Mouse (Mus musculus): ENCODE measurements around the gene Fgf11. TPM values are rescaled to one million over a fixed set of nuclear protein-coding genes. Genes with fewer than 3 reads are reported as not detected.
A peak's percentile ranks its signal among the peaks of the same experiment; 100 is the strongest.

The Fgf11 gene
- polyA plus RNA-seq, 1 experiment from 2014 or later, result 3.4 TPM

- peak overlapping the region; percentile 68 for H3K27ac ChIP-seq
- 24% methylated on average over 12 of the region's 12 CpGs for WGBS
- H3K9me3 ChIP-seq, result no peaks in the 10 kb centered on the region
- no peak for ATAC-seq (ENCODE audit: insufficient number of reproducible peaks, low FRiP score, low TSS enrichment, low read depth)
- H3K36me3 ChIP-seq, result 0 out of 2 replicates have a peak, but pooled peaks cover 8% of the 10 kb centered on the region
- H3K4me1 ChIP-seq, result peaks cover 67% of the 10 kb centered on the region
- H3K4me3 ChIP-seq, result peak overlapping the region; percentile 60
- peak overlapping the region; percentile 97 for H3K4me2 ChIP-seq
- H3K9ac ChIP-seq, result no peak overlapping the region
- H3K27me3 ChIP-seq, result peaks cover 48% of the 10 kb centered on the region
Measured at GRCm38 (mm10) chr11:69799394-69800137, 2.1 kb downstream of the Fgf11 start.

- Histone ChIP-seq H3K4me3 (no peak overlapping the region), H3K27ac (no peak overlapping the region), H3K36me3 (0 out of 2 replicates have a peak, but pooled peaks cover 8% of the 10 kb centered on the region), H3K4me1 (peaks cover 51% of the 10 kb centered on the region), H3K9ac (no peak overlapping the region), H3K27me3 (peaks cover 40% of the 10 kb centered on the region), H3K4me2 (no peak overlapping the region), H3K9me3 (no peaks in the 10 kb centered on the region)
- WGBS, result 70% methylated on average over 7 of the region's 7 CpGs
- ATAC-seq (ENCODE audit: insufficient number of reproducible peaks, low FRiP score, low TSS enrichment, low read depth), result no peak
Measured at GRCm38 (mm10) chr11:69797924-69798323, 3.7 kb downstream of the Fgf11 start.

- H3K4me3 ChIP-seq, result peak overlapping the region; percentile 42
- 3% methylated on average over 13 of the region's 13 CpGs for WGBS
- peak overlapping the region; percentile 33; the same call in 1 of the 2 replicates for H3K9ac ChIP-seq
- peaks cover 28% of the 10 kb centered on the region for H3K27me3 ChIP-seq
- ATAC-seq (ENCODE audit: insufficient number of reproducible peaks, low FRiP score, low TSS enrichment, low read depth), result no peak; the same call in 1 of the 2 replicates
- peaks cover 31% of the 10 kb centered on the region for H3K4me1 ChIP-seq
- no peaks in the 10 kb centered on the region for H3K9me3 ChIP-seq
- 0 out of 2 replicates have a peak, but pooled peaks cover 8% of the 10 kb centered on the region for H3K36me3 ChIP-seq
- no peak overlapping the region for H3K27ac ChIP-seq
- peak overlapping the region; percentile 91 for H3K4me2 ChIP-seq
Measured at GRCm38 (mm10) chr11:69795983-69796435, 5.6 kb downstream of the Fgf11 start.

GRCm38 (mm10) chr11:69795168-69795982 lies 6.3 kb downstream of the Fgf11 start, which contains the start of gene Chrnb1:
Gene Chrnb1, minus strand, starts transcription at chr11:69795943.
- WGBS, result 1% methylated on average over 52 of the region's 52 CpGs
- ATAC-seq (ENCODE audit: insufficient number of reproducible peaks, low FRiP score, low TSS enrichment, low read depth), result peak; percentile 94
- Histone ChIP-seq H3K4me3 (peak within 1 kb of the TSS; percentile 42), H3K36me3 (0 out of 2 replicates have a peak, but pooled peaks cover 8% of the 10 kb centered on the region), H3K4me2 (peak within 1 kb of the TSS; percentile 91), H3K4me1 (peaks cover 25% of the 10 kb centered on the region), H3K9ac (peak within 1 kb of the TSS; percentile 33), H3K27ac (peak within 1 kb of the TSS; percentile 72), H3K9me3 (no peaks in the 10 kb centered on the region), H3K27me3 (peaks cover 23% of the 10 kb centered on the region)

- H3K4me2 ChIP-seq, result no peak overlapping the region
- no peak for ATAC-seq (ENCODE audit: insufficient number of reproducible peaks, low FRiP score, low TSS enrichment, low read depth)
- WGBS, result 59% methylated on average over 5 of the region's 5 CpGs
- no peak overlapping the region for H3K4me3 ChIP-seq
- 0 out of 2 replicates have a peak, but pooled peaks cover 8% of the 10 kb centered on the region for H3K36me3 ChIP-seq
- no peak overlapping the region for H3K9ac ChIP-seq
- H3K27me3 ChIP-seq, result peaks cover 18% of the 10 kb centered on the region
- no peak overlapping the region for H3K27ac ChIP-seq
- H3K9me3 ChIP-seq, result no peaks in the 10 kb centered on the region
- peaks cover 11% of the 10 kb centered on the region for H3K4me1 ChIP-seq
Measured at GRCm38 (mm10) chr11:69793429-69793828, 8.2 kb downstream of the Fgf11 start.

- Histone ChIP-seq H3K27me3 (peaks cover 8% of the 10 kb centered on the region; the same call in 1 of the 2 replicates), H3K9me3 (no peaks in the 10 kb centered on the region), H3K4me1 (peaks cover 11% of the 10 kb centered on the region), H3K4me3 (no peak overlapping the region), H3K9ac (no peak overlapping the region), H3K27ac (no peak overlapping the region), H3K36me3 (no peaks in the 10 kb centered on the region), H3K4me2 (no peak overlapping the region)
- no peak for ATAC-seq (ENCODE audit: insufficient number of reproducible peaks, low FRiP score, low TSS enrichment, low read depth)
- 74% methylated on average over 5 of the region's 5 CpGs for WGBS
Measured at GRCm38 (mm10) chr11:69791420-69791819, 10.2 kb downstream of the Fgf11 start.

GRCm38 (mm10) chr11:69789431-69789830 lies 12.2 kb downstream of the Fgf11 start:
- no peak overlapping the region for H3K4me2 ChIP-seq
- no peak overlapping the region for H3K9ac ChIP-seq
- H3K4me3 ChIP-seq, result no peak overlapping the region
- no peaks in the 10 kb centered on the region for H3K36me3 ChIP-seq
- peaks cover 7% of the 10 kb centered on the region; the same call in 1 of the 2 replicates for H3K4me1 ChIP-seq
- no peaks in the 10 kb centered on the region for H3K9me3 ChIP-seq
- 58% methylated on average over 5 of the region's 5 CpGs for WGBS
- no peak overlapping the region for H3K27ac ChIP-seq
- ATAC-seq (ENCODE audit: insufficient number of reproducible peaks, low FRiP score, low TSS enrichment, low read depth), result no peak
- 0 out of 2 replicates have a peak, but pooled peaks cover 3% of the 10 kb centered on the region for H3K27me3 ChIP-seq

- no peak overlapping the region for H3K4me3 ChIP-seq
- H3K27me3 ChIP-seq, result no peaks in the 10 kb centered on the region
- WGBS, result 92% methylated on average over 5 of the region's 5 CpGs
- ATAC-seq (ENCODE audit: insufficient number of reproducible peaks, low FRiP score, low TSS enrichment, low read depth), result no peak
- no peaks in the 10 kb centered on the region for H3K9me3 ChIP-seq
- no peak overlapping the region for H3K9ac ChIP-seq
- no peak overlapping the region for H3K27ac ChIP-seq
- H3K4me1 ChIP-seq, result peaks cover 8% of the 10 kb centered on the region; the same call in 1 of the 2 replicates
- no peaks in the 10 kb centered on the region for H3K36me3 ChIP-seq
- H3K4me2 ChIP-seq, result no peak overlapping the region
Measured at GRCm38 (mm10) chr11:69787306-69787705, 14.4 kb downstream of the Fgf11 start.

- no peak overlapping the region for H3K27ac ChIP-seq
- no peaks in the 10 kb centered on the region for H3K36me3 ChIP-seq
- 35% methylated on average over 15 of the region's 15 CpGs for WGBS
- no peaks in the 10 kb centered on the region for H3K27me3 ChIP-seq
- 0 out of 2 replicates have a peak, but pooled peaks have one; percentile 63 for ATAC-seq (ENCODE audit: insufficient number of reproducible peaks, low FRiP score, low TSS enrichment, low read depth)
- peak overlapping the region; percentile 31 for H3K4me2 ChIP-seq
- peak overlapping the region; percentile 18 for H3K4me3 ChIP-seq
- H3K9me3 ChIP-seq, result no peaks in the 10 kb centered on the region
- H3K9ac ChIP-seq, result no peak overlapping the region
- H3K4me1 ChIP-seq, result peaks cover 8% of the 10 kb centered on the region; the same call in 1 of the 2 replicates
Measured at GRCm38 (mm10) chr11:69784793-69785272, 16.8 kb downstream of the Fgf11 start.

GRCm38 (mm10) chr11:69781828-69782227 lies 19.8 kb downstream of the Fgf11 start:
- 25% methylated on average over 4 of the region's 4 CpGs for WGBS
- H3K4me3 ChIP-seq, result no peak overlapping the region
- H3K27ac ChIP-seq, result no peak overlapping the region
- peaks cover 16% of the 10 kb centered on the region for H3K36me3 ChIP-seq
- ATAC-seq (ENCODE audit: insufficient number of reproducible peaks, low FRiP score, low TSS enrichment, low read depth), result no peak
- H3K4me2 ChIP-seq, result no peak overlapping the region
- no peaks in the 10 kb centered on the region for H3K27me3 ChIP-seq
- H3K9me3 ChIP-seq, result no peaks in the 10 kb centered on the region
- peaks cover 22% of the 10 kb centered on the region for H3K4me1 ChIP-seq
- H3K9ac ChIP-seq, result no peak overlapping the region

GRCm38 (mm10) chr11:69778985-69779384 lies 22.7 kb downstream of the Fgf11 start:
- Histone ChIP-seq H3K27me3 (no peaks in the 10 kb centered on the region), H3K9ac (no peak overlapping the region), H3K4me2 (no peak overlapping the region), H3K4me1 (peaks cover 14% of the 10 kb centered on the region), H3K4me3 (no peak overlapping the region), H3K9me3 (no peaks in the 10 kb centered on the region), H3K36me3 (peaks cover 34% of the 10 kb centered on the region), H3K27ac (no peak overlapping the region)
- no peak for ATAC-seq (ENCODE audit: insufficient number of reproducible peaks, low FRiP score, low TSS enrichment, low read depth)
- whole genome bisulfite sequencing, result 29% methylated on average over 7 of the region's 7 CpGs

Data from limb, embryonic 15.5 days (tissue).